Mouse (Mus musculus) embryonic facial prominence, embryonic 10.5 days (tissue): ENCODE measurements around the gene Cacna2d1. TPM values are rescaled to one million over a fixed set of nuclear protein-coding genes. Genes with fewer than 3 reads are reported as not detected.

Experiments
- DNase-seq: peaks from one replicate; pipeline ENCODE4 v3.0.0-alpha.2; 2017; ENCODE audit warnings: low spot score
- H3K27ac ChIP-seq: fragments of 300-500 bp; sonication (generic); replicated peaks from 2 replicates; pipeline ENCODE4 v1.5.1; 2016; ENCODE audit warnings: mild to moderate bottlenecking
- H3K27me3 ChIP-seq: fragments of 300-500 bp; sonication (generic); replicated peaks from 2 replicates; pipeline ENCODE4 v1.6.1; 2016; ENCODE audit warnings: low read depth, mild to moderate bottlenecking; ENCODE audit not compliant: poor library complexity, severe bottlenecking
- H3K36me3 ChIP-seq: fragments of 300-500 bp; sonication (generic); replicated peaks from 2 replicates; pipeline ENCODE4 v1.6.1; 2016; ENCODE audit warnings: mild to moderate bottlenecking, moderate library complexity
- H3K4me1 ChIP-seq: fragments of 300-500 bp; sonication (generic); 2 replicates; pipeline ENCODE4 v1.6.1; 2016
- H3K4me3 ChIP-seq: fragments of 300-500 bp; sonication (generic); 2 replicates; pipeline ENCODE4 v1.5.1; 2016; ENCODE audit warnings: mild to moderate bottlenecking, moderate library complexity
- H3K9me3 ChIP-seq: fragments of 300-500 bp; sonication (generic); 2 replicates; pipeline ENCODE4 v1.6.1; 2016; ENCODE audit warnings: mild to moderate bottlenecking
- WGBS: fragments of 180-500 bp; shearing (Covaris S2); methylation state at CpG from one replicate; pipeline ENCODE4 v1.1.7; 2016; 5-methylcytosine and 5-hydroxymethylcytosine counted together
- polyA plus RNA-seq: library from polyadenylated mRNA; unstranded; fragments of >200 nt; fragmentation: Nextera tagmentation; extraction: Ambion mirVana; gene quantifications from 2 replicates; pipeline ENCODE4 v1.2.1, GENCODE M21; 2016

Cacna2d1 gene
- polyA plus RNA-seq, 1 experiment from 2014 or later: 8.2 TPM

DNA sequence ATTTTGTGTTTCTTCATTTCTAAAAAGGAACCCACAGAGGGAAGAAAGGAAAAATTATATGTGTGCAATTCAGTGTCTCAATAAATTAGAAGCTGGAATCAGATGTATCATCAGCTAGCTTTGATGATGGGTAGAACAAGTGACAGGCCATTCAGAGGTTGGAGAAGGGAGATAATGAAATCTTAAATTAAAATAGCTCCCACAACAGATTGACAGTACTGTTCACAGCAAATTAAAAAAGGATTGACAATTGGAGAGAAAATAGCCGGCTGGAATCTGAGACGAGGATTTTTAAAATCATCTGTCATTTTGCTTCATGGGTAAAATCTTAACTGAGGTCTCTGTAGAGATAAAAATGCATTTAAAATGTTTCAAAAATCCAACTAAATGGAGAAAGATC, 290.9 kb downstream of the Cacna2d1 start:
- Histone ChIP-seq H3K9me3 (no peaks in the 10 kb centered on the region), H3K27me3 (no peaks in the 10 kb centered on the region), H3K36me3 (no peaks in the 10 kb centered on the region), H3K4me1 (peaks cover 4% of the 10 kb centered on the region; the same call in 1 of the 2 replicates), H3K4me3 (no peak overlapping the region), H3K27ac (no peak overlapping the region)
- DNase-seq: no peak
- WGBS: 83% methylated on average over 2 of the region's 2 CpGs

DNA sequence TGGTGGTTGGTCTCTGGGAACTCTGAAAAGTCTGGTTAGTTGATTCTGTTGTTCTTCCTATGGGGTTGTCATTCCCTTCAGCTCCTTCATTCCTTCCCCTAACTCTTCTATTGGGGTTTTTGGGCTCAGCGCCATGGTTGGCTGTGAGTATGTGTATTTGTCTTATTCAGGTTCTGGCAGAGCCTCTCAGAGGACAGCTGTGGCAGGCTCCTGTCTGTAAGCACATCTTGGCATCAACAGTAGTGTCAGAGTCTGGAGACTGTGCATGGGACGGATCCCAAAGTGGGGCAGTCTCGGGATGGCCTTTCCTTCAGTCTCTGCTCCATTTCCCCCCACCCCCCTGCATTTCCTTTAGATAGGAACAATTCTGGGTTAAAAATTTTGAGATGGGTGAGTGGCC, 294.9 kb downstream of the Cacna2d1 start:
- Histone ChIP-seq H3K36me3 (no peaks in the 10 kb centered on the region), H3K4me1 (no peaks in the 10 kb centered on the region), H3K4me3 (no peak overlapping the region), H3K9me3 (no peaks in the 10 kb centered on the region), H3K27ac (no peak overlapping the region), H3K27me3 (no peaks in the 10 kb centered on the region)
- DNase-seq: no peak
- 84% methylated on average over 3 of the region's 3 CpGs for WGBS

DNA sequence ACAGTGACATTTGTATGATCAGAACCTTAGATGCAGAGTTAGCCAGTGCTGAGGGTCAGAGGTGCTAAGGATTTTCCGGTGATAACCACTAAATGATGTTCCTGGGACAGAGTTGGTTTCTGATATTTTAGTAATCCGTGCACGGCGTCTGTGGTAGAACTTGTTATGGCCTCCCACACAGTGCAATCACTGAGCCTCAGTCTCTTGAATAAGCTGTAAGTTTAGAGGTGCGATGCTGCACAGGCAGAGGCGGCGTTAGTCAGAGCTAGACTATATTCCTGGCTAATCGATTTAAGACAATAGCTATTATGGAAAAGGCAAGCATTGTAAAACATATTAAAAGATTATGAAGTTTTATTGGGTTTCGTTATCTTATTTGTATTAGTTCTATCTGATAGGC, 297.0 kb downstream of the Cacna2d1 start:
- no peak for DNase-seq
- WGBS: 92% methylated on average over 9 of the region's 9 CpGs

DNA sequence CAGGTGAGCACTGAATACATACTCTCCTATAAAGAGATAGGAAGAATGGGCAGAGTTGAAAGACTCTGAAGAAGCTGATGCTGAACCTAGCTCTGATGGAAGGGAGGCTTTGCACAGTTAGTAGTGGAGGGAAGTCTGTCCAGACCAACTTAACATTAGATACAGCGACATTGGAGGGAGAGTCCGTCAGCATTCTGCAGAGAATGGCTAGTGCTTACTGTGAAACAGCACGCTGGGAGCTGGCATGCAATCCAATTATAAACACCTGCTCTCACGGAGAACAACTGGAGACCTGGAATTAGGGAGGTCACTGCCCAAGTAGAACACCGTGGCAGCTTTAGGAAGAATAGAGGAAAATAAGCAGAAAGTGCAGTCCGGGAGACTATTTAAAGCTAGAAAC, 300.4 kb downstream of the Cacna2d1 start:
- Histone ChIP-seq H3K4me1 (peaks cover 9% of the 10 kb centered on the region; the same call in 1 of the 2 replicates), H3K9me3 (no peaks in the 10 kb centered on the region), H3K27me3 (no peaks in the 10 kb centered on the region), H3K36me3 (no peaks in the 10 kb centered on the region), H3K27ac (no peak overlapping the region), H3K4me3 (no peak overlapping the region)
- 39% methylated on average over 6 of the region's 6 CpGs for WGBS
- DNase-seq: no peak

More for the DNA sequence above, 297.0 kb downstream of the Cacna2d1 start:
- H3K27me3 ChIP-seq: no peaks in the 10 kb centered on the region
- no peak overlapping the region for H3K4me3 ChIP-seq
- peaks cover 6% of the 10 kb centered on the region; the same call in 1 of the 2 replicates for H3K4me1 ChIP-seq
- H3K27ac ChIP-seq: no peak overlapping the region
- H3K36me3 ChIP-seq: no peaks in the 10 kb centered on the region
- H3K9me3 ChIP-seq: no peaks in the 10 kb centered on the region

DNA sequence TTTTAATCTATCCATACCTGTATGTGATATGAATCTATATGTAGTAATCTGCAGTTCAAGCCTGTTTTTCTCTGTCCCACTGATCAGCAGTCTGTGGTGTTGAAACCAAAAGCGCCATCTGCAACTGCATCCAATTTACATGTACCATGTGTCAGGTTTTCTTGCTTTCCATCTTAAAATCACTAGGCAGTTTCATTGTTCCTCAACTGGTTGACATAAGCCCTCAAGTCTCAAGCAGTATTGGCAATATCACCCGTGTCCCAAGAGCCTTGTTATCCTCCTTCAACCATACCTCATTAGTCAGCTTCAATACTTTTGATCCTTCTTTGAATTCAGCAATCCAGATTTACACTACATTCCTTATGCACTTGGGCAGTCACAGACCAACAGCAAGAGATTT, 301.4 kb downstream of the Cacna2d1 start:
- no peak for DNase-seq
- Histone ChIP-seq H3K27ac (no peak overlapping the region), H3K4me1 (peaks cover 9% of the 10 kb centered on the region; the same call in 1 of the 2 replicates), H3K27me3 (no peaks in the 10 kb centered on the region), H3K36me3 (no peaks in the 10 kb centered on the region), H3K4me3 (no peak overlapping the region), H3K9me3 (no peaks in the 10 kb centered on the region)
- 86% methylated on average over 2 of the region's 2 CpGs for WGBS

DNA sequence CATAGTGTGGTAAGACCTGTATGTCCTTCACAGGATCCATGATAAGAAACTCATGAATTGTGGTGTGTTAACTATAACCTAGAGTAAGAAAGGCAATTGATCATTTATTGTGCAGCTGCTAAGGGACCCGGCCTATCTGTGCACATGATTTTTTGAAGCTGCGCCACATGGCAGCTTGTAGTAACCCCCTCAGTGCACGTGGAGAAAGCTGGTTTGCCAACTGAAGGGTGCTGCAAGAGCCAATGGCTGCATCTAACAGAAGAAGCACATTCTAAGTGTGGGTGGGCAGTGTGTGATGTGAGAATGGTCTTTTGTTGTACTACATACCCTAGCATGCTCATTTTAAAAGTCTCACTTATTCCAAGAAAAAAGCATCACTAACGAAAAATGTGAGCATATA, 302.1 kb downstream of the Cacna2d1 start:
- Histone ChIP-seq H3K4me3 (no peak overlapping the region), H3K9me3 (no peaks in the 10 kb centered on the region), H3K36me3 (no peaks in the 10 kb centered on the region), H3K4me1 (peaks cover 9% of the 10 kb centered on the region; the same call in 1 of the 2 replicates), H3K27me3 (no peaks in the 10 kb centered on the region), H3K27ac (no peak overlapping the region)
- no peak for DNase-seq
- 83% methylated on average over 4 of the region's 4 CpGs for WGBS

DNA sequence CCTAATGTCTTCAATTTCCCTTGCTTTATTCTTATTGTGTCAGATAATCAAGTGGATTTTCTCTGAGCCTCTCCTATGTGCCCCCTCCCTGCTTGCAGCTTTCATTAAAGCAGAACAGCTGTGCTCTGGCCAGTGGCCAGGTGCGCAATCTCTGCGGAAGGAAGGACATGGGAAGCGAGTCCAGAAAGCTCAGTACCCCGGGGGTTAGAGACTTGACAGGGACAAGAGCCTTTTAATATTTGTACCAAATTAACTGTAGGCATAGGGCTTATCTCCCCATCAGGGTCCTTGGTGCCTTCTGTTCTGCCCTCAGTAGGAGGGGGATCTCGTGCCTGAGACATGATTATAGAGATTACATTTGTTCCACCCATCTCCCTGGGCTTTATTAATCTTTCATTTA, 303.5 kb downstream of the Cacna2d1 start:
- peak; percentile 11 for DNase-seq
- H3K36me3 ChIP-seq: no peaks in the 10 kb centered on the region
- 55% methylated on average over 5 of the region's 5 CpGs for WGBS
- H3K4me1 ChIP-seq: peaks cover 9% of the 10 kb centered on the region; the same call in 1 of the 2 replicates
- no peaks in the 10 kb centered on the region for H3K27me3 ChIP-seq
- no peak overlapping the region for H3K4me3 ChIP-seq
- no peaks in the 10 kb centered on the region for H3K9me3 ChIP-seq
- H3K27ac ChIP-seq: no peak overlapping the region

DNA sequence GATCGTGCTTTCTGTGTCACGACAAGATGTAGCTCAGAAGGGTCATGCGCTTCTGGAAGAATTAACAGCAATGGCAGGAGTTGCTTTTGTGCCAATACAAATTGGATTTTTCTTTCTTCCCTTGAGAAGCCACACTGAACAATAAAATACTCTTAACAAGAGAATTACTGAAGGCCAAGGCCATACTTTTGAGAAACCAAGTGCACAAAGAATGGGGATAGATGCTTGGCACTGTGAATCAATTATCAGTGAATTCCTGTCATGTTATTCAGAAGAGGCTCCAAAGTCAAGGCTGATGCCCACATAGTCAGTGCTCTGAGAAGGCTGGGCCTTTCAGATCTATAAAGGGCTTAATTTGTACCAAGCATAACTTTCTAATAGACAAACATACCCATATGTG, 305.8 kb downstream of the Cacna2d1 start:
- DNase-seq: no peak
- Histone ChIP-seq H3K36me3 (no peaks in the 10 kb centered on the region), H3K4me1 (peaks cover 3% of the 10 kb centered on the region; the same call in 1 of the 2 replicates), H3K27me3 (no peaks in the 10 kb centered on the region), H3K27ac (no peak overlapping the region), H3K9me3 (no peaks in the 10 kb centered on the region), H3K4me3 (no peak overlapping the region)
- WGBS: 80% methylated on average over 3 of the region's 3 CpGs

DNA sequence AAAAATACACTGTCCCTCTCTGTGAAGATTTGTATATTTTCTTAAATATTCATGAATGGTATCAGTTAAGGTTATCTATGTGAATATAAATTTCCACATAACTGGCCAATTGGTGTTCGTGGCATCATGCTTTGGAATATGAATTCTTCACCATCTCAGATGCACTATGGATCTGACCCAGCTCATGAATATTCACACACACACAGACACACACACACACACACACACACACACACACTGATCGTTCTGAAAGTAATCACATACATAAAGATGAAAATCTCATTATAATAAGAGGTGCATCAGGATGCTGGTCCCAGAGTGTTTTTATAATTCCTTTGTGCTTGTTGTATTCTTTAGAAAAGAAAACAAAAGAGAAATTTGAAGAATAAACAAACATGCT, 309.1 kb downstream of the Cacna2d1 start:
- Histone ChIP-seq H3K9me3 (no peaks in the 10 kb centered on the region), H3K4me1 (no peaks in the 10 kb centered on the region), H3K4me3 (no peak overlapping the region), H3K27me3 (no peaks in the 10 kb centered on the region), H3K27ac (no peak overlapping the region), H3K36me3 (no peaks in the 10 kb centered on the region)
- 83% methylated on average over 2 of the region's 2 CpGs for WGBS
- no peak for DNase-seq

DNA sequence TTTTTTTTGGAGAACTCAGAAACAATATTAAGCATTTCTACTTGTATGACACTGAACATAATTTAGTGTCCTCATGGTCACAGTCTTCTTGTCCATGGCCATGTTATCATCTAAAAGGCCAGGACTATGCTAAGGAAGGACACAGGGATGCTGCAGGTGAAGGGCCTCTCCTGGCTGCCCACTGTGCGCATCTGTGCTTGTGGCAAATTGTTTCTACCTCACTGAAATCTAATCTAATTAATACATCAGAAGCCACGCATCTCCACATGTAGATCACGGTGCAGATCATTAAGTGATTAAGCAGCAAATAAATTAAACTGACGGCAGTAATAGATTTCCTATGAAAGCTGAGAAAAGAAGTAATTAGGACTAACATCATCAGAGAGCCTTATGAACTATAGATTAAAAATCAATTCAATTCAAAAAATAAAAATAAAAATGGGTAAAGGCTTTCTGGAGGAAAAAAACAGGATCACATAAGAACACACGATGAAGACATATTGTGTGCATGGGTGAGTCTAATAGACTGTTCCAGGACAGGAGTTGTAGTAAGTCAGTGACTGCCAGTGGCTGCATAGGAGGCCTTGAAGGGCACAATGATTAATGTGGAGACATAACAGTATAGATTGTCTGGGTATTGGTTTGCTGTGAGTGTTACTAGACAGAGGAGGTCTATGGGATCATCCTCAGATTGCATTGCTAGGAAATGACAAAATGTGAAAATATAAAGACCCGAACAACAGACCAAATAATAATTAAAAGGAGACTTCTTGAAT, 318.4 kb downstream of the Cacna2d1 start:
- Histone ChIP-seq H3K4me1 (no peaks in the 10 kb centered on the region), H3K27me3 (no peaks in the 10 kb centered on the region), H3K4me3 (no peak overlapping the region), H3K9me3 (no peaks in the 10 kb centered on the region), H3K36me3 (no peaks in the 10 kb centered on the region), H3K27ac (no peak overlapping the region)
- DNase-seq: no peak
- 86% methylated on average over 6 of the region's 6 CpGs for WGBS

DNA sequence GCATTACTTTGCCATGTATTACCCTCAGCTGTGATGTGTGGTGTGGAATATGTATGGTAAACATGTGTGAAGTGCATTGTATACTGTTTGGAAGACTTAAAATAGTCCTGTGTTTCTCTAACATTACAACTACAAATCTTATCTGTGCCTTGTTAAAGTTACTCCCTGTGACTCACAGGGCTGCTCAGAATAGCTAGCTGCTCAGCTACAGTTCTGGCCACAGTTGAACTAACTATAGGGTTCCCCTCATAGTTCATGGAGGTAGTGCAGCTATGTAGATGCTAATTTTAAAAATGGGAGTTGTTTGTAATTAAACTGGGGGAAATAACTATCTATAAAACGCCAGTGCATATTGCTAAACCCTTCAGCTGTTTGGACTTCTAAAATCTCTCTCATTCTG, 319.3 kb downstream of the Cacna2d1 start:
- Histone ChIP-seq H3K9me3 (no peaks in the 10 kb centered on the region), H3K27me3 (no peaks in the 10 kb centered on the region), H3K4me3 (no peak overlapping the region), H3K27ac (no peak overlapping the region), H3K36me3 (no peaks in the 10 kb centered on the region), H3K4me1 (no peaks in the 10 kb centered on the region)
- DNase-seq: no peak
- 95% methylated on average over 1 of the region's 1 CpGs for WGBS

DNA sequence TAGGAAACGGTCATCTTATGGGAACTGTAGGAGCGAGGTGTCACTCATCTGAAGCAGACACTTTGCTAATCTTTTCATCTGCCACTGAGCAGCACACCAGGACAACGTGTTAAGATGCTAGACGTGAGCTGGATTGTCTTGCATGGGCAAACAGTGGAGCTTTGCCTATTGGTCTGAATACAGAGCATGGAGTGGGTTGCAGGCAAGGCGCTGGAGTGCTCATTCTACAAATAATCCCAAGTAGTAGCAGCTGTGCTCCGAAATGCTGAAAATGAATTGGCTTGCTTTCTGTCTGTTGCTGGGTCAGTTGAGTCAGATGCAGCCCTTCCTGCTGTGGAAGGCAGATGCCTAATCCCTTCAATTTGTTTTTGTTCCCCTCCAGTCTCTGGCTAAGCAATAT, 330.9 kb downstream of the Cacna2d1 start:
- H3K27ac ChIP-seq: no peak overlapping the region
- DNase-seq: peak; percentile 8
- no peaks in the 10 kb centered on the region for H3K27me3 ChIP-seq
- no peaks in the 10 kb centered on the region for H3K9me3 ChIP-seq
- H3K4me3 ChIP-seq: no peak overlapping the region
- 62% methylated on average over 6 of the region's 6 CpGs for WGBS
- no peaks in the 10 kb centered on the region for H3K4me1 ChIP-seq
- H3K36me3 ChIP-seq: no peaks in the 10 kb centered on the region

DNA sequence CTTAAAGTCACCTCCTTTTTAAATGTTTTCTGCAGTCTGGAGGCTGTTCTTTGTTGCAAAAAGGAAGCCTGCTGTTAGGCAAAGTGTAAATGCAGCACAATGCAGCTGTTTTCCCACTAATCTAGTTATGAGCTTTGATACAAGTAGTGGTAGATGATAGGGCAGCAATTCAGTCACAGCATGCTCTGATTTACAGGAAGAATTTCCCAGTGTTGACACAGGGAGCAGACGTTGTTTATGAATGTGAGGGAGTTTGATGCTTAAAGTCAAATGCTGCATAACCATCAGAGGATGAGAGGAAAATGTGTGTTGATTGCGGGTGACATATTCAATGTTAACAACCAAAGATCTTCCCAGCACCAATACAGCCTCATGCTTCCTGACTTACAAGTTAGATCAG, 342.6 kb downstream of the Cacna2d1 start:
- DNase-seq: no peak
- Histone ChIP-seq H3K27me3 (no peaks in the 10 kb centered on the region), H3K27ac (no peak overlapping the region), H3K4me1 (no peaks in the 10 kb centered on the region), H3K9me3 (0 out of 2 replicates have a peak, but pooled peaks cover 3% of the 10 kb centered on the region), H3K36me3 (no peaks in the 10 kb centered on the region), H3K4me3 (no peak overlapping the region)
- WGBS: 78% methylated on average over 2 of the region's 2 CpGs
